ENCODE assay signal across 19 mouse cellular contexts in the genomic region with DNA sequence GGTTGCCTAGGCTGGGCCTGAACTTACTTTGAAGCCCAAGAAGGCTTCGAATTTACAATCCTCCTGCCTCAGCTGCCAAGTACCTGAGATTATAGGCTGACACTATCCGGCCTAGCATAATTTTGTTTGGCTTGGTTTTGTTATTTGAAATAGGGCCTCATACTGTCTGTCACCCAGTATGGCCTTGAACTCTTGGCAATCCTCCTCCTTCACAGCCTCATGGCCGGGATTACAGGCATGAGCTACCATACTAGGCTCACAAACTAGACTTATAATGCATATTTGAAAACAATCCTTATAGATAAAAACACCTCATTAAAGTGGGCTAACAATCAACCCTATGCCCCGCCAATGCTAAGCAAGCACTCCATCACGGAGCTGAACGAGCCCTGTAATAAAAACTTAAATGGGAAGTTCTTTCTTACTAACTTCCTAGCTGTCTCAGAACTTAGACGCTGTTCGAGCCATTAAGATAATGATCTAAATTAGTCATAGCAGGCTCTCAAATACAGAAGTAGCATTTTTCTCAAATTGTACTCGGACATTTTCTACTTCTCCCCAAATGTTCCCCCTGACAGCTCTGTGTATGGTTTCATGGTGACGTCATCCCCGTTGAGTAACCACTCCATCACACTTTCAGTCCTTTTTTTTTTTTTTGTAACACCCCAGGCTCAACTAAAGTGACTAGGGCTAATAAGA. TPM values are rescaled to one million over a fixed set of nuclear protein-coding genes. Genes with fewer than 3 reads are reported as not detected.
DNase-seq lines count a peak whose midpoint lies in the region; ATAC-seq and TF ChIP-seq lines count a peak whose summit lies in the region.
"Had no signal": no experiment of that assay in that cellular context is flagged by ENCODE, and none has a peak within 500 bp of the region (broad histone marks: within the 10 kb centered on the region; RNA-seq: fewer than 3 reads in every experiment).

No protein-coding gene starts in this region.

- H3K27ac ChIP-seq in lung, postnatal 0 days (ENCODE audit: low read length): no peak overlapping the region
- no peak overlapping the region for H3K27ac ChIP-seq in midbrain, embryonic 10.5 days (replicated peaks)
- H3K27ac ChIP-seq: heart, embryonic 13.5 days; kidney, postnatal 0 days; left cerebral cortex, adult 2 months; liver, embryonic 15.5 days; midbrain, embryonic 15.5 days had no signal

- no peak overlapping the region for H3K4me3 ChIP-seq in lung, postnatal 0 days (ENCODE audit: low read depth, low read length)
- H3K4me3 ChIP-seq in midbrain, embryonic 10.5 days: no peak overlapping the region
- H3K4me3 ChIP-seq: erythroblast, embryonic 14.5 days; heart, embryonic 13.5 days; left cerebral cortex, adult 2 months; liver, embryonic 15.5 days; midbrain, embryonic 15.5 days had no signal

- H3K4me2 ChIP-seq in lung, postnatal 0 days (replicated peaks; ENCODE audit: low read depth, low read length): no peak overlapping the region
- H3K4me2 ChIP-seq: heart, embryonic 13.5 days; liver, embryonic 15.5 days; midbrain, embryonic 15.5 days had no signal

- TF ChIP-seq CTCF in lung, postnatal 0 days (IDR thresholded peaks at IDR 0.05): no peak

- no peak overlapping the region for H3K9ac ChIP-seq in lung, postnatal 0 days (replicated peaks; ENCODE audit: low read depth)
- H3K9ac ChIP-seq: heart, embryonic 13.5 days; liver, embryonic 15.5 days; midbrain, embryonic 15.5 days had no signal

- H3K9me3 ChIP-seq in lung, postnatal 0 days (ENCODE audit: low read length): no peaks in the 10 kb centered on the region
- no peaks in the 10 kb centered on the region for H3K9me3 ChIP-seq in midbrain, embryonic 10.5 days (replicated peaks)
- H3K9me3 ChIP-seq: heart, embryonic 13.5 days; liver, embryonic 15.5 days; midbrain, embryonic 15.5 days had no signal

- H3K27me3 ChIP-seq in lung, postnatal 0 days (replicated peaks; ENCODE audit: insufficient read depth, low read length): no peaks in the 10 kb centered on the region
- no peaks in the 10 kb centered on the region for H3K27me3 ChIP-seq in splenic B cell, adult 2 months (ENCODE audit: control insufficient read depth, insufficient read depth, low read length, poor library complexity, severe bottlenecking)
- H3K27me3 ChIP-seq in midbrain, embryonic 10.5 days (ENCODE audit: low read depth, poor library complexity, severe bottlenecking): no peaks in the 10 kb centered on the region
- H3K27me3 ChIP-seq: heart, embryonic 13.5 days; liver, embryonic 15.5 days; midbrain, embryonic 15.5 days had no signal

- no peak for ATAC-seq in lung, postnatal 0 days
- ATAC-seq in common myeloid progenitor, adult 5-6 weeks (replicated peaks; ENCODE audit: low read depth, poor library complexity, severe bottlenecking): peak; percentile 91
- ATAC-seq: forebrain, embryonic 14.5 days; inflammation-experienced regulatory T-cells, adult 6 months; midbrain, embryonic 15.5 days had no signal

- peak; percentile 70 for DNase-seq in adrenal gland, adult 2 months
- DNase-seq in adrenal gland, adult 8-10 months: no peak
- DNase-seq in lung, postnatal 0 days (ENCODE audit: low spot score): peak; percentile 47
- no peak for DNase-seq in lung, postnatal 14 days
- peak; percentile 8 for DNase-seq in splenic B cell, adult 2 months (ENCODE audit: low read depth, low spot score)
- no peak for DNase-seq in midbrain, embryonic 10.5 days (ENCODE audit: low spot score)
- no peak for DNase-seq in adipocyte (ENCODE audit: low spot score)
- DNase-seq: cerebellum, adult 11 months; cerebellum, postnatal 36 days; heart, postnatal 4 days had no signal

- no peak for TF ChIP-seq EP300 in lung, postnatal 0 days (IDR thresholded peaks at IDR 0.05)

- H3K4me1 ChIP-seq in lung, postnatal 0 days (ENCODE audit: insufficient read depth, low read depth, low read length): no peaks in the 10 kb centered on the region; the same call in 1 of the 2 replicates
- no peaks in the 10 kb centered on the region for H3K4me1 ChIP-seq in midbrain, embryonic 10.5 days
- H3K4me1 ChIP-seq: liver, embryonic 15.5 days; midbrain, embryonic 15.5 days had no signal

- no peaks in the 10 kb centered on the region; the same call in 1 of the 2 replicates for H3K36me3 ChIP-seq in lung, postnatal 0 days (ENCODE audit: insufficient read depth, low read length)
- peaks cover 2% of the 10 kb centered on the region; the same call in 1 of the 2 replicates for H3K36me3 ChIP-seq in splenic B cell, adult 2 months (ENCODE audit: control insufficient read depth, insufficient read depth, low read length, poor library complexity, severe bottlenecking)
- 0 out of 2 replicates have a peak, but pooled peaks cover 6% of the 10 kb centered on the region for H3K36me3 ChIP-seq in midbrain, embryonic 10.5 days

- WGBS in lung, postnatal 0 days: 50% methylated on average over 11 of the region's 11 CpGs
- 90% methylated on average over 11 of the region's 11 CpGs for WGBS in midbrain, embryonic 10.5 days

RNA-seq across cellular contexts. Expression of gene Slc25a12, which starts 40.6 kb away (rescaled TPM):
- 10 to 100 TPM; 60.7 to 74.1 TPM for total RNA-seq in adrenal gland, adult 2 months (2021)
- polyA plus RNA-seq in adrenal gland, adult 2 months (2012; rRNA removed): 32.8 and 46.3 TPM in 2 replicates
- 100 to 1,000 TPM in 3 of 4 experiments, 10 to 100 TPM in 1; 95.3 to 120 (median 107) TPM for total RNA-seq in adrenal gland, adult 8-10 months (2022)
- 16.8 and 17.6 TPM in 2 replicates for polyA plus RNA-seq in lung, postnatal 0 days (2015; fragmentation: Nextera tagmentation; extraction: Ambion mirVana)
- 36.8 and 48.2 TPM in 2 replicates for total RNA-seq in common myeloid progenitor, adult 5-6 weeks (2017)
- polyA plus RNA-seq in midbrain, embryonic 10.5 days (2016; fragmentation: Nextera tagmentation; extraction: Ambion mirVana): 30.0 and 35.2 TPM in 2 replicates

Comparison
In these comparisons a context has a peak if more than half of its experiments do, and no peak if none do; other contexts are left out.
1. DNase-seq: peak in adrenal gland, adult 2 months (single experiment), lung, postnatal 0 days (single experiment) and splenic B cell, adult 2 months (single experiment); none in adrenal gland, adult 8-10 months (single experiment), lung, postnatal 14 days (single experiment), midbrain, embryonic 10.5 days (single experiment) and adipocyte (single experiment).